Mouse (Mus musculus) limb, embryonic 15.5 days (tissue): ENCODE data around the gene Stk24. TPM values are rescaled to one million over a fixed set of nuclear protein-coding genes. Genes with fewer than 3 reads are reported as not detected.

Experiments used
- ATAC-seq: fragments of 200-750 bp; cut with Nextera tagmentation; 2 replicates; pipeline ENCODE4 v1.8.0; 2017; ENCODE audit warnings: low read depth, moderate TSS enrichment; ENCODE audit not compliant: insufficient number of reproducible peaks, low FRiP score, low TSS enrichment
- H3K27ac ChIP-seq: fragments of 300-500 bp; sonication (generic); 2 replicates; pipeline ENCODE4 v1.5.1; 2015; ENCODE audit warnings: moderate library complexity, mild to moderate bottlenecking, inconsistent platforms
- H3K27me3 ChIP-seq: fragments of 300-500 bp; sonication (generic); 2 replicates; pipeline ENCODE4 v1.6.1; 2015; ENCODE audit warnings: inconsistent platforms
- H3K36me3 ChIP-seq: fragments of 300-500 bp; sonication (generic); 2 replicates; pipeline ENCODE4 v1.6.1; 2015; ENCODE audit warnings: inconsistent platforms
- H3K4me1 ChIP-seq: fragments of 300-500 bp; sonication (generic); 2 replicates; pipeline ENCODE4 v1.6.1; 2015; ENCODE audit warnings: inconsistent platforms
- H3K4me2 ChIP-seq: fragments of 300-500 bp; sonication (generic); 2 replicates; pipeline ENCODE4 v1.6.1; 2015; ENCODE audit warnings: mild to moderate bottlenecking, inconsistent platforms
- H3K4me3 ChIP-seq: fragments of 300-500 bp; sonication (generic); 2 replicates; pipeline ENCODE4 v1.5.1; 2015; ENCODE audit warnings: mild to moderate bottlenecking, inconsistent platforms
- H3K9ac ChIP-seq: fragments of 300-500 bp; sonication (generic); 2 replicates; pipeline ENCODE4 v1.6.1; 2015; ENCODE audit warnings: inconsistent platforms
- H3K9me3 ChIP-seq: fragments of 300-500 bp; sonication (generic); 2 replicates; pipeline ENCODE4 v1.6.1; 2016; ENCODE audit warnings: inconsistent platforms
- WGBS: fragments of 180-500 bp; shearing (Covaris S2); methylation state at CpG from one replicate; pipeline ENCODE4 v1.1.7; 2015; 5-methylcytosine and 5-hydroxymethylcytosine counted together
- polyA plus RNA-seq: library from polyadenylated mRNA; unstranded; fragments of >200 nt; fragmentation: Nextera tagmentation; extraction: Ambion mirVana; gene quantifications from 2 replicates; pipeline ENCODE4 v1.2.1, GENCODE M21; 2015

Gene Stk24
- polyA plus RNA-seq, 1 experiment from 2014 or later = 42.0 TPM

DNA sequence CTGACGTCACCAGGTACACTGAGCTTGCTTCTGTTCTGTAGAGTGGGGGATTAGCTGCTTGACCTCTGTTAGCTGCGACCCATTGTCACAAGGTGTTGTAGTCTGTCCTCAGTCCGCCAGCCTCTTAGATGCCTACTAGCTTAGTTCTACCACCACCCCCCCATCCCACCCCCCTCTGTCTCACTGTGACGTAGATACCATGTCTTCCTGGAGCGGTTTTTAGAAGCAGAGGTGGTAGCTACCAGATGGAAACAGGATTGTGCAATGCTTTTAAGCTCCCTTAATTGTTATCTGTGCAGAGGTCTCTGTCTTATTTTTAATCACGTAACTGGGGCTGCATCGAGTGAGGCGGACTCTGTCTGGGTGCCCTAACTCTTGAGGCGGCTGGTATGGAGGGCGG is 124.9 kb downstream of the Stk24 start:
- H3K36me3 ChIP-seq = peaks cover 41% of the 10 kb centered on the region
- 86% methylated on average over 10 of the region's 10 CpGs for WGBS

GRCm38 (mm10) chr14:121252542-121252941 is 127.3 kb downstream of the Stk24 start:
- peaks cover 38% of the 10 kb centered on the region for H3K36me3 ChIP-seq
- H3K4me2 ChIP-seq = no peak overlapping the region
- H3K9ac ChIP-seq = no peak overlapping the region
- H3K9me3 ChIP-seq = no peaks in the 10 kb centered on the region
- no peak overlapping the region for H3K27ac ChIP-seq
- H3K4me1 ChIP-seq = peaks cover 18% of the 10 kb centered on the region
- H3K27me3 ChIP-seq = no peaks in the 10 kb centered on the region
- no peak overlapping the region for H3K4me3 ChIP-seq
- WGBS = 93% methylated on average over 10 of the region's 10 CpGs
- no peak for ATAC-seq

More for the DNA sequence above, 124.9 kb downstream of the Stk24 start:
- no peak overlapping the region for H3K4me2 ChIP-seq
- H3K9me3 ChIP-seq = no peaks in the 10 kb centered on the region
- H3K4me3 ChIP-seq = no peak overlapping the region
- H3K27me3 ChIP-seq = no peaks in the 10 kb centered on the region
- H3K27ac ChIP-seq = no peak overlapping the region
- H3K9ac ChIP-seq = no peak overlapping the region
- H3K4me1 ChIP-seq = no peaks in the 10 kb centered on the region
- ATAC-seq = no peak

- Histone ChIP-seq H3K9me3 (no peaks in the 10 kb centered on the region), H3K36me3 (peaks cover 30% of the 10 kb centered on the region), H3K27me3 (no peaks in the 10 kb centered on the region), H3K4me1 (peaks cover 24% of the 10 kb centered on the region), H3K4me3 (no peak overlapping the region), H3K27ac (no peak overlapping the region), H3K4me2 (no peak overlapping the region), H3K9ac (no peak overlapping the region)
- no peak for ATAC-seq
- 72% methylated on average over 4 of the region's 4 CpGs for WGBS
These were observed 128.1 kb downstream of the Stk24 start for GRCm38 (mm10) chr14:121251708-121252107.

GRCm38 (mm10) chr14:121251099-121251498 is 128.7 kb downstream of the Stk24 start:
- Histone ChIP-seq H3K27ac (no peak overlapping the region), H3K36me3 (peaks cover 26% of the 10 kb centered on the region), H3K9me3 (no peaks in the 10 kb centered on the region), H3K9ac (no peak overlapping the region), H3K27me3 (no peaks in the 10 kb centered on the region), H3K4me3 (no peak overlapping the region), H3K4me2 (no peak overlapping the region), H3K4me1 (peaks cover 30% of the 10 kb centered on the region)
- no peak for ATAC-seq
- 81% methylated on average over 5 of the region's 5 CpGs for WGBS

GRCm38 (mm10) chr14:121248346-121248745 is 131.5 kb downstream of the Stk24 start:
- H3K4me2 ChIP-seq = no peak overlapping the region
- no peak overlapping the region for H3K4me3 ChIP-seq
- H3K4me1 ChIP-seq = peaks cover 44% of the 10 kb centered on the region
- H3K36me3 ChIP-seq = peaks cover 28% of the 10 kb centered on the region
- H3K9ac ChIP-seq = no peak overlapping the region
- WGBS = 50% methylated on average over 5 of the region's 5 CpGs
- peak overlapping the region; percentile 91 for H3K27ac ChIP-seq
- no peaks in the 10 kb centered on the region for H3K9me3 ChIP-seq
- no peak for ATAC-seq
- H3K27me3 ChIP-seq = no peaks in the 10 kb centered on the region

DNA sequence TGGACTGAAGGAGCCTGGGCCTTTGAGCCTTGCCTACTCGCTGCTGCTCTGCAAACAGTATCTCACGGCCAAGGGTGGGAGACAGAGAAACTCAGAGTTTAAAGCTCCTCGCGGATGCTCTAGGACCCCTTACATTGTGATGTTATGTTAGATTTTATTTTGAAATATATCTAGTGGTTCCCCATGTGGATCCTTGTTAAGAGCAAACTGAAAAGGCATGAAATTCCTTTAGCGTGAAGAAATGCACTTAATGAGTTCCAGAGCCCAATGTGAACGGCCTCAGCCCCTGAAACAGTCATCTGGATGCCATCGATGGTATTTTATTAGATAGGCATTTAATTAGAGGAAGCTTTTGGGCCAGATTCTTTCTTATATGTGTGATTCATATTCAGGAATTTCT is 132.5 kb downstream of the Stk24 start:
- Histone ChIP-seq H3K27me3 (no peaks in the 10 kb centered on the region), H3K9me3 (no peaks in the 10 kb centered on the region), H3K4me3 (no peak overlapping the region), H3K27ac (peak overlapping the region; percentile 91), H3K4me1 (peaks cover 44% of the 10 kb centered on the region), H3K9ac (no peak overlapping the region), H3K4me2 (no peak overlapping the region), H3K36me3 (peaks cover 39% of the 10 kb centered on the region)
- 18% methylated on average over 7 of the region's 7 CpGs for WGBS
- ATAC-seq = peak; percentile 80

GRCm38 (mm10) chr14:121246048-121246731 is 133.6 kb downstream of the Stk24 start:
- no peak for ATAC-seq
- Histone ChIP-seq H3K27me3 (no peaks in the 10 kb centered on the region), H3K4me3 (no peak overlapping the region), H3K9me3 (no peaks in the 10 kb centered on the region), H3K4me1 (peaks cover 44% of the 10 kb centered on the region), H3K4me2 (no peak overlapping the region), H3K9ac (no peak overlapping the region), H3K36me3 (peaks cover 47% of the 10 kb centered on the region), H3K27ac (peak overlapping the region; percentile 91)
- 53% methylated on average over 14 of the region's 14 CpGs for WGBS

DNA sequence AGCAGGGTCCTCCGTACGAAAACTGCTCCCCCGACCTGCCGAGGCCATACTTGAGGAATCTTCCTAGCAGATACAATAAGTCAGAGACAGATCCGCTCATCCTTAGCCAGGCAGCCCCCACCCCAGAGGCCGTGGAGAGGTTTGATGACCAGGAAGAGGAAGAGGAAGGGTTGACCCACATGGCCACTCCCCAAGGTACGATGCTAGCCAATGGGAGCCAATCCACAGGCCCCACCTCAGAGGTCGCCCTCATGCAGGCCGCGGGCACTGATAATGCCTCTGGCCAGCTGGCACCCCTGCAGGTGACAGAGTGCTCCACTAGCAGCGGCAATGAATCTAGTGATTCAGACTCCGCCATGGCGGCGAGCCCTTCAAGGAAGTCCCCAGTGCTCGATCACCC is 135.7 kb downstream of the Stk24 start:
- no peak overlapping the region for H3K27ac ChIP-seq
- no peaks in the 10 kb centered on the region for H3K27me3 ChIP-seq
- no peak overlapping the region for H3K4me3 ChIP-seq
- no peak overlapping the region for H3K9ac ChIP-seq
- no peak overlapping the region for H3K4me2 ChIP-seq
- 91% methylated on average over 15 of the region's 15 CpGs for WGBS
- peaks cover 39% of the 10 kb centered on the region for H3K4me1 ChIP-seq
- ATAC-seq = no peak
- H3K9me3 ChIP-seq = no peaks in the 10 kb centered on the region
- peaks cover 54% of the 10 kb centered on the region for H3K36me3 ChIP-seq

DNA sequence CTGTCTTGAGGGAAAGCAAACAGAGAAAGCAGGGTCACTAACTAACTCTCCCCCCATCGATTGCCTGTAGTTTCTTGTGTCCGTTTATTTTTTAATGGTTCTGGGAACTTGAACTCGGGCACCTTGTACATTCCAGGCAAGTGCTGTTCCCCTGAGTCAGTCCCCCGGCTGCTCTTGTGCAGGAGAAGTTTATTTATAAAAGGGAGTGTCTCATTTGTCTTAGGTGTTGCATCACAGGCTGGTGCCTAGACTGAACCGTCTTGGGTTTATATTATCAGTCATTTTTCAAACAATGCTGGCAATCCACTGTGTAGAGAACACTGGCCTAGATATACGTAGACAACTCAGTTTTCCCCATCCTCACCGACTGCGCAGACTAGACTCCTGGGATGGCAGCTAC is 140.4 kb downstream of the Stk24 start:
- no peak for ATAC-seq
- H3K9ac ChIP-seq = no peak overlapping the region
- no peaks in the 10 kb centered on the region for H3K9me3 ChIP-seq
- H3K27me3 ChIP-seq = no peaks in the 10 kb centered on the region
- no peak overlapping the region for H3K4me3 ChIP-seq
- peaks cover 79% of the 10 kb centered on the region for H3K36me3 ChIP-seq
- H3K4me1 ChIP-seq = peaks cover 5% of the 10 kb centered on the region; the same call in 1 of the 2 replicates
- no peak overlapping the region for H3K4me2 ChIP-seq
- 78% methylated on average over 8 of the region's 8 CpGs for WGBS
- no peak overlapping the region for H3K27ac ChIP-seq

DNA sequence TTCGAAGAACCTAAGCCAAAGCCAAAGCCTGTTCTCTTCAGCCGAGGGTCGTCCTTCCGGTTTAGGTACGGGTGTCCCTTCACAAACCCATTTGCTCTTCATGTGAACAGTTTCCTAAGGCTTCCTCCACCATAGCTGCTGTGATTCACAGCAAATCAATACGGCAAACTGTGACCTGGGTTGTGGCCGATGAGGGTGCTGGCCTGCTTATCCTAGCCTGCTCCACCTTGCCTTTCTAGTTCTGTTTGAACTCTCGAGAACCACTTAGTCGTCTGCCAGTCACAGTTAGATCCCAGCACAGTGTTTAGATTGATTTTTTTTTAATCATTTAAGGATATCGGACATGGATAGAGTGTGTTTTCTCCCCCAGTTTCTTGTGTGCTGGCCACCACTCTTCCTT is 141.1 kb downstream of the Stk24 start:
- Histone ChIP-seq H3K9me3 (no peaks in the 10 kb centered on the region), H3K36me3 (peaks cover 79% of the 10 kb centered on the region), H3K4me2 (no peak overlapping the region), H3K27me3 (no peaks in the 10 kb centered on the region), H3K4me3 (no peak overlapping the region), H3K27ac (no peak overlapping the region), H3K9ac (no peak overlapping the region), H3K4me1 (peaks cover 5% of the 10 kb centered on the region; the same call in 1 of the 2 replicates)
- ATAC-seq = no peak
- WGBS = 92% methylated on average over 10 of the region's 10 CpGs

DNA sequence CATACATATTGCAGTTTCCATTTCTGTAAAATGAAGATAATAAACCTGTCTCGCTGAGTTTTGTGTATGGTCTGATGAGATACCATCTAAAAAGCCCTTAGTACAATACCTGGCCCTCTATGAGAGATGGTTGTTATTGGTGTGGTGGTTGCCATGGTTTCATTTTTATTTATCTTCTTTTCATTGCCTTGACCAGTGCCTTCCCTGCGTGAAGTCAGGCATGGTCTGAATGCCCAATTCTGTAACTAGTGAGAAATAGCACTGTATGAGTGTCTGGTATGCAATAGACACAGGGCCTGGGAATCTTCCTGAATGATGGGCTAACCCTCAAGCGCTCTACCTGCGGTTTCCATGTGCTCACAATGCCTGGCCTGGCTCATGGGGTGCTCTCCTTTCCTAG is 143.1 kb downstream of the Stk24 start:
- H3K4me1 ChIP-seq = peaks cover 5% of the 10 kb centered on the region; the same call in 1 of the 2 replicates
- H3K27ac ChIP-seq = no peak overlapping the region
- H3K27me3 ChIP-seq = no peaks in the 10 kb centered on the region
- H3K36me3 ChIP-seq = peaks cover 75% of the 10 kb centered on the region
- H3K9me3 ChIP-seq = no peaks in the 10 kb centered on the region
- no peak overlapping the region for H3K4me3 ChIP-seq
- no peak for ATAC-seq
- no peak overlapping the region for H3K4me2 ChIP-seq
- 90% methylated on average over 4 of the region's 4 CpGs for WGBS
- H3K9ac ChIP-seq = no peak overlapping the region
